Mouse (Mus musculus) liver, embryonic 14.5 days (tissue): ENCODE data around the gene Slc6a15. TPM values are rescaled to one million over a fixed set of nuclear protein-coding genes. Genes with fewer than 3 reads are reported as not detected.
A peak's percentile ranks its signal among the peaks of the same experiment; 100 is the strongest.

Experiments
- ATAC-seq: fragments of 200-750 bp; cut with Nextera tagmentation; 2 replicates; pipeline ENCODE4 v1.8.0; 2017; ENCODE audit warnings: moderate number of reproducible peaks, mild to moderate bottlenecking, moderate library complexity; ENCODE audit not compliant: insufficient read depth
- DNase-seq, 3 experiments: peaks; one replicate each; pipeline ENCODE4 v3.0.0-alpha.2; 2012 to 2013; ENCODE audit warnings: low read depth in 3 of 3, low spot score in 3 of 3
- H3K27ac ChIP-seq: fragments of 300-500 bp; sonication (generic); 2 replicates; pipeline ENCODE4 v1.5.1; 2014; ENCODE audit warnings: moderate library complexity, mild to moderate bottlenecking, control low read depth, inconsistent platforms
- H3K27me3 ChIP-seq: fragments of 300-500 bp; sonication (generic); 2 replicates; pipeline ENCODE4 v1.6.1; 2014; ENCODE audit warnings: mild to moderate bottlenecking, low read length, moderate library complexity; ENCODE audit not compliant: control insufficient read depth, insufficient read depth
- H3K36me3 ChIP-seq: fragments of 300-500 bp; sonication (generic); replicated peaks from 2 replicates; pipeline ENCODE4 v1.6.1; 2014; ENCODE audit warnings: low read depth; ENCODE audit not compliant: control insufficient read depth, insufficient read depth
- H3K4me1 ChIP-seq, 2 experiments: fragments of 200-500 bp in 1 of 2; fragments of 300-500 bp in 1 of 2; sonication (generic) in 1 of 2; replicated peaks; 2 replicates each; pipeline ENCODE4 v1.6.1; 2012 to 2014; ENCODE audit warnings: antibody characterized with exemption in 1 of 2, inconsistent platforms in 1 of 2, low read length in 1 of 2; ENCODE audit not compliant: control insufficient read depth in 2 of 2, insufficient read depth in 2 of 2
- H3K4me2 ChIP-seq: fragments of 300-500 bp; sonication (generic); 2 replicates; pipeline ENCODE4 v1.6.1; 2014; ENCODE audit warnings: low read depth, mild to moderate bottlenecking, control low read depth, moderate library complexity
- H3K4me3 ChIP-seq, 2 experiments: fragments of 200-500 bp in 1 of 2; fragments of 300-500 bp in 1 of 2; sonication (generic) in 1 of 2; 2 replicates each; pipeline ENCODE4 v1.5.1; 2012 to 2014; ENCODE audit warnings: low read depth in 2 of 2, low read length in 2 of 2, mild to moderate bottlenecking in 2 of 2, control low read depth in 1 of 2, inconsistent platforms in 1 of 2, moderate library complexity in 1 of 2; ENCODE audit not compliant: insufficient read depth in 1 of 2
- H3K9ac ChIP-seq: fragments of 300-500 bp; sonication (generic); replicated peaks from 2 replicates; pipeline ENCODE4 v1.6.1; 2014; ENCODE audit warnings: mild to moderate bottlenecking, control low read depth, moderate library complexity
- H3K9me3 ChIP-seq: fragments of 300-500 bp; sonication (generic); 2 replicates; pipeline ENCODE4 v1.6.1; 2016; ENCODE audit warnings: low read length, mixed read lengths; ENCODE audit not compliant: control insufficient read depth
- CTCF ChIP-seq: IDR thresholded peaks from 2 replicates; pipeline ENCODE4 v1.5.1; 2016; ENCODE audit warnings: antibody characterized with exemption, low read depth, control low read depth
- EP300 ChIP-seq: IDR thresholded peaks from 2 replicates; pipeline ENCODE4 v1.6.1; 2016; ENCODE audit warnings: antibody characterized with exemption, low read depth
- WGBS: fragments of 180-500 bp; shearing (Covaris S2); extraction: QIAGEN DNeasy Blood & Tissue Kit; methylation state at CpG from one replicate; pipeline ENCODE4 v1.1.7; 2014; ENCODE audit not compliant: insufficient replicate concordance; 5-methylcytosine and 5-hydroxymethylcytosine counted together
- polyA plus RNA-seq, 2 experiments: library from polyadenylated mRNA; depleted of rRNA in 1 of 2; stranded (reverse) in 1 of 2; unstranded in 1 of 2; fragments of >200 nt; fragmentation: Nextera tagmentation in 1 of 2; extraction: Ambion mirVana in 1 of 2; gene quantifications; 2 replicates each; pipeline versions ENCODE4 v1.2.1 to v1.2.3; 2012 to 2014

Slc6a15 gene
- polyA plus RNA-seq (2012; rRNA removed) (0.03 and 0.05 TPM in 2 replicates), polyA plus RNA-seq (2014; fragmentation: Nextera tagmentation; extraction: Ambion mirVana) (0.16 TPM in 1 of 2 replicates, not detected in the other)

GRCm38 (mm10) chr10:103367371-103368295 lies at the start of gene Slc6a15:
TSS of gene Slc6a15 (plus strand) at chr10:103367783.
- Histone ChIP-seq H3K4me2 (peak within 1 kb of the TSS; percentile 59), H3K4me3 (peak within 1 kb of the TSS; percentile 31 to 50), H3K9me3 (no peaks in the 10 kb centered on the region), H3K4me1 (peaks cover 0 to 2% of the 10 kb centered on the region in 2 experiments; a peak in 1 of 4 replicates), H3K27ac (no peak within 1 kb of the TSS), H3K36me3 (no peaks in the 10 kb centered on the region), H3K27me3 (peaks cover 16% of the 10 kb centered on the region), H3K9ac (no peak within 1 kb of the TSS)
- TF ChIP-seq CTCF (no peak), EP300 (no peak)
- DNase-seq (no peak), ATAC-seq (peak; percentile 33; the same call in 1 of the 2 replicates)
- 2% methylated on average over 43 of the region's 43 CpGs for WGBS

- WGBS = 46% methylated on average over 3 of the region's 3 CpGs
- H3K4me3 ChIP-seq = no peak overlapping the region
- H3K9ac ChIP-seq = no peak overlapping the region
- DNase-seq = no peak
- no peak overlapping the region for H3K27ac ChIP-seq
- H3K4me2 ChIP-seq = no peak overlapping the region
- no peak for ATAC-seq
- H3K9me3 ChIP-seq = no peaks in the 10 kb centered on the region
- H3K4me1 ChIP-seq = no peaks in the 10 kb centered on the region
- no peaks in the 10 kb centered on the region for H3K27me3 ChIP-seq
- TF ChIP-seq CTCF (no peak), EP300 (no peak)
- no peaks in the 10 kb centered on the region for H3K36me3 ChIP-seq
Measured at GRCm38 (mm10) chr10:103321941-103322340, 45.6 kb upstream of the Slc6a15 start.

GRCm38 (mm10) chr10:103323386-103323785 lies 44.2 kb upstream of the Slc6a15 start:
- no peak for TF ChIP-seq EP300
- no peak for TF ChIP-seq CTCF
- no peak overlapping the region for H3K27ac ChIP-seq
- no peaks in the 10 kb centered on the region for H3K9me3 ChIP-seq
- 60% methylated on average over 3 of the region's 3 CpGs for WGBS
- no peak overlapping the region for H3K4me3 ChIP-seq
- no peak overlapping the region for H3K9ac ChIP-seq
- H3K36me3 ChIP-seq = no peaks in the 10 kb centered on the region
- no peak for DNase-seq
- no peak overlapping the region for H3K4me2 ChIP-seq
- no peaks in the 10 kb centered on the region for H3K4me1 ChIP-seq
- H3K27me3 ChIP-seq = no peaks in the 10 kb centered on the region
- no peak for ATAC-seq

- H3K36me3 ChIP-seq = no peaks in the 10 kb centered on the region
- TF ChIP-seq CTCF = no peak
- no peak for TF ChIP-seq EP300
- no peak for ATAC-seq
- 69% methylated on average over 1 of the region's 1 CpGs for WGBS
- H3K9me3 ChIP-seq = no peaks in the 10 kb centered on the region
- no peak for DNase-seq
- H3K4me3 ChIP-seq = no peak overlapping the region
- H3K27ac ChIP-seq = no peak overlapping the region
- H3K4me1 ChIP-seq = no peaks in the 10 kb centered on the region
- no peak overlapping the region for H3K4me2 ChIP-seq
- H3K9ac ChIP-seq = no peak overlapping the region
- no peaks in the 10 kb centered on the region for H3K27me3 ChIP-seq
Measured at GRCm38 (mm10) chr10:103334306-103334705, 33.3 kb upstream of the Slc6a15 start.

GRCm38 (mm10) chr10:103339928-103340327 lies 27.7 kb upstream of the Slc6a15 start:
- DNase-seq (no peak), ATAC-seq (no peak)
- Histone ChIP-seq H3K27ac (no peak overlapping the region), H3K9me3 (no peaks in the 10 kb centered on the region), H3K4me1 (no peaks in the 10 kb centered on the region), H3K4me2 (no peak overlapping the region), H3K27me3 (no peaks in the 10 kb centered on the region), H3K4me3 (no peak overlapping the region), H3K9ac (no peak overlapping the region), H3K36me3 (no peaks in the 10 kb centered on the region)
- TF ChIP-seq CTCF (no peak), EP300 (no peak)
- WGBS = 54% methylated on average over 5 of the region's 5 CpGs
